Mouse (Mus musculus) heart, adult 18-20 months (tissue): ENCODE data around the gene Zfyve9. TPM values are rescaled to one million over a fixed set of nuclear protein-coding genes. Genes with fewer than 3 reads are reported as not detected.

Experiments used
- DNase-seq, 2 experiments: peaks; one replicate each; pipeline ENCODE4 v3.0.0; 2021 to 2022; ENCODE audit warnings: mixed read lengths in 1 of 2
- total RNA-seq, 2 experiments: library from RNA; stranded (reverse); gene quantifications; 2 replicates each; pipeline ENCODE4 v1.2.3; 2021

Gene Zfyve9
- total RNA-seq, 2 experiments from 2014 or later: 27.5 to 28.4 TPM

DNA sequence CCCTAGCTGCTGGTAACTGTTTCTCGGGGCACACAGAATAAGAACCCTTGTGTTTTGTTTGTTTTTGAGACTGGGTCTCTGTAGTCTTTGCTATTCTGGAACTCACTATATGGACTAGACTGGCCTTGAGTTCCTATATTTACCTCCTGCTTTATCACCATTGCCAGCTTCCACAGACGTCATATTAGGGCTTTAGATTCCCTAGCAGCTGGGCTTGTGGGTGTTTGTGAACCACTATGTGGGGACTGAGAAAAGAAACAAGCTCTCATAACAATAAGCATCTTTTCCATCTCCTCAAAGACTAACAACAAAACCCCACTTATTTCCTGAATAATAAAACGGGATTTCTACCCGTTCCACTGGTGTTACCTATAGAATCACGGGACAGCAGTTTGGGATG, 169.7 kb downstream of the Zfyve9 start:
- no peak for DNase-seq

- DNase-seq: no peak
Measured at GRCm38 (mm10) chr4:108608651-108609050, 171.9 kb downstream of the Zfyve9 start.

DNA sequence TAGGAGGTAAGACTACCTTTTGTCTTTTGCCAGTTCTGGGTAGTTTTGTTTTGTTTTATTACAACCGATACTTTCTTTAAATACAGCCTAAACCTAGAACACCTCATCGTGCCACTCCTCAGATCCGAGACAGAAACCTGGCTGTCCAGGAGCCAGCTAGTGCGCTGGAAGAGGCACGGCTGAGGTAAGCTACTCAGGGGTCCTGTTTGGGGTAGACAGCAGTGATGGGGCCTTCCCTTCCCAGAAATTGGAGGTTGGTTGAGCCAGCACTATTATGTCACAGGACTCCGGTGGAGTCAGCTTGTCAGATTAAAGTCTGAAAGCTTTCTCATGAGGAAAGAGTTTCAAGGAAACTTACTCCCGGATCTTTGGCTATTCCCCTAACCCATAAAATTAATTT, 178.7 kb downstream of the Zfyve9 start:
- no peak for DNase-seq

DNA sequence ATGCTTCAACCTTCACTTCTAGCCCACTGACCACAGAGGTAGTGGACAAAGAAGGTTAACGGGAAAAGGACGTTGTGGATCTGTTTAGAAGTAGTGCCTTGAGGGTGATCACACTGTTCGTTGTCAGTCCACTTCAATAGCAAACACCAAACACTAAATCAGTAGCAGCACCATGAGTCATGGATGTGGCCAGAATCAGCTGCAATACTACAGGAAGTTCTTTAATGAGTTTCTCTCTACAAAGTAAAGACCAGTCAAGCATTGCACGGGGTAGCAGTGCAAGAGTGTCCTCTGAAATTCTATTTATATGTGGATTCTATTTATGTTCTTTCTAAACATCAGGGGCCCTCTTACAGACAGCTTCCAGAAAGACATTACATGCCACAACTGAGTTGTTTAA, 182.3 kb downstream of the Zfyve9 start:
- no peak for DNase-seq

GRCm38 (mm10) chr4:108595785-108596184, 184.8 kb downstream of the Zfyve9 start:
- no peak for DNase-seq

DNA sequence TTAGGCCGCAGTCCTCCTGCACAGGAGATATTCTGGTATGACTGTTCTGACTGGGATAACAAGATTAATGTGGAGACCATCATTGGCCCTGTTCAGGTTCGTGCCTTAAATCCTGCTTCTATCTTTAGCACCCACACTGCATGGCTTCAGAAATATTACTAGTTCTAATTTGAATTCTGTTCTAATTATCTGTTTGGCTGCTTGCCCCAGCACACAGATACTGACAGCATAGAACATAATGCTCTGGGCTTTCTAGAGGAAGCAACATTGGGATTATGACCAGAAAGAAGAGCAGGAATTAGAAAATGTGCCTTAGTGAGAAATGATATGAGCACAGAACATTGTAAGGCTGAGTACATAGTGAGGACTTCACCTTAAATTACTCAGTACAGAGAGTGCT, 187.2 kb downstream of the Zfyve9 start:
- DNase-seq: no peak

Other genes starting within 250 kb of the Zfyve9 start
- gene Prpf38a, start 201.5 kb downstream of the Zfyve9 start, total RNA-seq: 10 to 100 TPM; 15.5 to 15.8 TPM
- under 1 TPM in 1 of 2 experiments, not detected in 1; 0.10 TPM for gene Orc1, start 201.4 kb downstream of the Zfyve9 start, total RNA-seq
- 10 to 100 TPM; 13.0 to 15.4 TPM for gene Cc2d1b, start 160.9 kb downstream of the Zfyve9 start, total RNA-seq
- gene 3110021N24Rik, start 61.1 kb downstream of the Zfyve9 start, total RNA-seq: under 1 TPM; 0.20 to 0.31 TPM
- 10 to 100 TPM; 73.1 to 75.0 TPM for gene Btf3l4, start 52.8 kb upstream of the Zfyve9 start, total RNA-seq
- gene Txndc12, start 53.8 kb upstream of the Zfyve9 start, total RNA-seq: 10 to 100 TPM; 28.0 to 28.7 TPM
- gene Kti12, start 67.0 kb upstream of the Zfyve9 start, total RNA-seq: 10 to 100 TPM; 25.4 to 25.5 TPM
- gene A730015C16Rik, start 67.8 kb upstream of the Zfyve9 start, total RNA-seq: not detected
- 1 to 10 TPM in 1 of 2 experiments, under 1 TPM in 1; 0.60 to 1.6 TPM for gene Rab3b, start 98.3 kb upstream of the Zfyve9 start, total RNA-seq
- 100 to 1,000 TPM; 116 to 141 TPM for gene Nrd1, start 219.9 kb upstream of the Zfyve9 start, total RNA-seq